11 mouse cellular contexts compared by ENCODE assay signal in genomic region chr8:12445926-12446680, GRCm38 (mm10). TPM values are rescaled to one million over a fixed set of nuclear protein-coding genes. Genes with fewer than 3 reads are reported as not detected.
DNase-seq lines count a peak whose midpoint lies in the region; ATAC-seq and TF ChIP-seq lines count a peak whose summit lies in the region.
"Had no signal": no experiment of that assay in that cellular context is flagged by ENCODE, and none has a peak within 500 bp of the region (broad histone marks: within the 10 kb centered on the region; RNA-seq: fewer than 3 reads in every experiment).

No protein-coding gene starts in this region.

- peaks cover 8% of the 10 kb centered on the region; the same call in 1 of the 2 replicates for H3K4me1 ChIP-seq in heart, embryonic 12.5 days (replicated peaks)
- peaks cover 4% of the 10 kb centered on the region; the same call in 1 of the 2 replicates for H3K4me1 ChIP-seq in embryonic facial prominence, embryonic 11.5 days (ENCODE audit: control insufficient read depth, insufficient read depth, low read length)
- peaks cover 9% of the 10 kb centered on the region; the same call in 1 of the 2 replicates for H3K4me1 ChIP-seq in hindbrain, embryonic 14.5 days (replicated peaks; ENCODE audit: control insufficient read depth, insufficient read depth, low read length)
- H3K4me1 ChIP-seq in midbrain, postnatal 0 days (ENCODE audit: insufficient read depth, low read length): no peaks in the 10 kb centered on the region; the same call in 1 of the 2 replicates
- no peaks in the 10 kb centered on the region for H3K4me1 ChIP-seq in lung, postnatal 0 days (ENCODE audit: insufficient read depth, low read depth, low read length)
- H3K4me1 ChIP-seq: liver, embryonic 13.5 days had no signal

- TF ChIP-seq CTCF in midbrain, postnatal 0 days (IDR thresholded peaks at IDR 0.05): peak; percentile 14; the same call in 1 of the 2 replicates
- TF ChIP-seq CTCF in lung, postnatal 0 days (IDR thresholded peaks at IDR 0.05): no peak

- H3K27me3 ChIP-seq in heart, embryonic 12.5 days (replicated peaks): peaks cover 59% of the 10 kb centered on the region
- H3K27me3 ChIP-seq in embryonic facial prominence, embryonic 11.5 days (ENCODE audit: control insufficient read depth, insufficient read depth, low read length): peaks cover 28% of the 10 kb centered on the region
- H3K27me3 ChIP-seq in hindbrain, embryonic 14.5 days (ENCODE audit: control insufficient read depth, insufficient read depth, low read length): peaks cover 10% of the 10 kb centered on the region; the same call in 1 of the 2 replicates
- peaks cover 7% of the 10 kb centered on the region; the same call in 1 of the 2 replicates for H3K27me3 ChIP-seq in midbrain, postnatal 0 days (ENCODE audit: insufficient read depth, low read length)
- H3K27me3 ChIP-seq in lung, postnatal 0 days (replicated peaks; ENCODE audit: insufficient read depth, low read length): peaks cover 11% of the 10 kb centered on the region

- peaks cover 3% of the 10 kb centered on the region for H3K9me3 ChIP-seq in heart, embryonic 12.5 days (replicated peaks)
- H3K9me3 ChIP-seq in embryonic facial prominence, embryonic 11.5 days (replicated peaks; ENCODE audit: control insufficient read depth, low read length): no peaks in the 10 kb centered on the region
- H3K9me3 ChIP-seq in hindbrain, embryonic 14.5 days (ENCODE audit: control insufficient read depth, low read length): peaks cover 3% of the 10 kb centered on the region; the same call in 1 of the 2 replicates
- H3K9me3 ChIP-seq in midbrain, postnatal 0 days (ENCODE audit: low read length): no peaks in the 10 kb centered on the region
- no peaks in the 10 kb centered on the region for H3K9me3 ChIP-seq in lung, postnatal 0 days (ENCODE audit: low read length)
- H3K9me3 ChIP-seq: liver, embryonic 13.5 days had no signal

- TF ChIP-seq EP300 in lung, postnatal 0 days (IDR thresholded peaks at IDR 0.05): no peak

- H3K36me3 ChIP-seq in heart, embryonic 12.5 days: no peaks in the 10 kb centered on the region
- H3K36me3 ChIP-seq in embryonic facial prominence, embryonic 11.5 days (replicated peaks; ENCODE audit: control insufficient read depth, insufficient read depth, low read depth, low read length): no peaks in the 10 kb centered on the region
- no peaks in the 10 kb centered on the region for H3K36me3 ChIP-seq in hindbrain, embryonic 14.5 days (replicated peaks; ENCODE audit: control insufficient read depth, insufficient read depth)
- no peaks in the 10 kb centered on the region for H3K36me3 ChIP-seq in midbrain, postnatal 0 days (ENCODE audit: insufficient read depth, low read length)
- H3K36me3 ChIP-seq in lung, postnatal 0 days (ENCODE audit: insufficient read depth, low read length): no peaks in the 10 kb centered on the region
- H3K36me3 ChIP-seq: liver, embryonic 13.5 days had no signal

- no peak for ATAC-seq in heart, embryonic 12.5 days (ENCODE audit: insufficient number of reproducible peaks, low FRiP score)
- ATAC-seq in embryonic facial prominence, embryonic 11.5 days (replicated peaks; ENCODE audit: insufficient number of reproducible peaks, low FRiP score, low TSS enrichment, low read depth): peak; percentile 59
- ATAC-seq in hindbrain, embryonic 14.5 days (ENCODE audit: low FRiP score): no peak
- peak; percentile 58 for ATAC-seq in midbrain, postnatal 0 days (ENCODE audit: low FRiP score)
- ATAC-seq in lung, postnatal 0 days: no peak

- 2% methylated on average over 26 of the region's 26 CpGs for WGBS in heart, embryonic 12.5 days
- under 1% methylated on average over 26 of the region's 26 CpGs for WGBS in embryonic facial prominence, embryonic 11.5 days
- 5% methylated on average over 26 of the region's 26 CpGs for WGBS in hindbrain, embryonic 14.5 days
- 8% methylated on average over 26 of the region's 26 CpGs for WGBS in midbrain, postnatal 0 days
- 1% methylated on average over 26 of the region's 26 CpGs for WGBS in lung, postnatal 0 days

- no peak overlapping the region for H3K9ac ChIP-seq in heart, embryonic 12.5 days
- no peak overlapping the region for H3K9ac ChIP-seq in embryonic facial prominence, embryonic 11.5 days (replicated peaks; ENCODE audit: low read length)
- no peak overlapping the region for H3K9ac ChIP-seq in hindbrain, embryonic 14.5 days
- H3K9ac ChIP-seq in midbrain, postnatal 0 days (replicated peaks; ENCODE audit: low read length, poor library complexity, severe bottlenecking): no peak overlapping the region
- no peak overlapping the region for H3K9ac ChIP-seq in lung, postnatal 0 days (replicated peaks; ENCODE audit: low read depth)
- H3K9ac ChIP-seq: liver, embryonic 13.5 days had no signal

- peak overlapping the region; percentile 23 for H3K4me3 ChIP-seq in heart, embryonic 12.5 days
- H3K4me3 ChIP-seq in embryonic facial prominence, embryonic 11.5 days (ENCODE audit: low read depth, low read length): no peak overlapping the region
- H3K4me3 ChIP-seq in hindbrain, embryonic 14.5 days (replicated peaks; ENCODE audit: low read length): 0 out of 2 replicates have a peak overlapping the region, but pooled peaks have one; percentile 1
- peak overlapping the region; percentile 16; the same call in 1 of the 2 replicates for H3K4me3 ChIP-seq in midbrain, postnatal 0 days (ENCODE audit: low read depth, low read length)
- H3K4me3 ChIP-seq in lung, postnatal 0 days (ENCODE audit: low read depth, low read length): no peak overlapping the region
- H3K4me3 ChIP-seq: liver, embryonic 13.5 days had no signal

- no peak for DNase-seq in heart, postnatal 4 days
- DNase-seq in embryonic facial prominence, embryonic 11.5 days (ENCODE audit: low spot score): no peak
- DNase-seq in hindbrain, embryonic 14.5 days (ENCODE audit: low spot score): no peak
- DNase-seq in midbrain, postnatal 0 days (ENCODE audit: low spot score): no peak
- no peak for DNase-seq in lung, postnatal 0 days (ENCODE audit: low spot score)
- DNase-seq in cerebellum, adult 11-12 months: no peak
- no peak for DNase-seq in lung, postnatal 36 days
- DNase-seq: liver, embryonic 13.5 days had no signal

- H3K27ac ChIP-seq in heart, embryonic 12.5 days (ENCODE audit: poor library complexity, severe bottlenecking): no peak overlapping the region
- no peak overlapping the region for H3K27ac ChIP-seq in embryonic facial prominence, embryonic 11.5 days (replicated peaks; ENCODE audit: low read depth, low read length)
- no peak overlapping the region for H3K27ac ChIP-seq in hindbrain, embryonic 14.5 days
- no peak overlapping the region for H3K27ac ChIP-seq in midbrain, postnatal 0 days (ENCODE audit: low read depth, low read length)
- no peak overlapping the region for H3K27ac ChIP-seq in lung, postnatal 0 days (ENCODE audit: low read length)
- H3K27ac ChIP-seq: liver, embryonic 13.5 days had no signal

- H3K4me2 ChIP-seq in heart, embryonic 12.5 days: peak overlapping the region; percentile 52
- peak overlapping the region; percentile 30; the same call in 1 of the 2 replicates for H3K4me2 ChIP-seq in embryonic facial prominence, embryonic 11.5 days (ENCODE audit: low read depth, low read length)
- peak overlapping the region; percentile 39 for H3K4me2 ChIP-seq in hindbrain, embryonic 14.5 days (replicated peaks)
- H3K4me2 ChIP-seq in midbrain, postnatal 0 days (ENCODE audit: low read depth, low read length, poor library complexity, severe bottlenecking): peak overlapping the region; percentile 42
- H3K4me2 ChIP-seq in lung, postnatal 0 days (replicated peaks; ENCODE audit: low read depth, low read length): no peak overlapping the region
- H3K4me2 ChIP-seq: liver, embryonic 13.5 days had no signal

RNA-seq across cellular contexts. Expression of gene Sox1, which starts 51.0 kb away (rescaled TPM):
- not detected in 2 replicates for polyA plus RNA-seq in heart, embryonic 12.5 days (2016; fragmentation: Nextera tagmentation; extraction: Ambion mirVana)
- not detected for total RNA-seq in heart, postnatal 4 days (2021)
- polyA plus RNA-seq in embryonic facial prominence, embryonic 11.5 days (2014; fragmentation: Nextera tagmentation; extraction: Ambion mirVana): 1.5 and 1.8 TPM in 2 replicates
- 1.9 and 2.5 TPM in 2 replicates for polyA plus RNA-seq in hindbrain, embryonic 14.5 days (2014; fragmentation: Nextera tagmentation; extraction: Ambion mirVana)
- total RNA-seq in midbrain, postnatal 0 days (2014; rRNA removed): 16.8 and 17.7 TPM in 2 replicates
- polyA plus RNA-seq in midbrain, postnatal 0 days (2015; fragmentation: Nextera tagmentation; extraction: Ambion mirVana): 1.6 and 2.6 TPM in 2 replicates
- not detected in 2 replicates for polyA plus RNA-seq in lung, postnatal 0 days (2015; fragmentation: Nextera tagmentation; extraction: Ambion mirVana)
- total RNA-seq: granulocyte monocyte progenitor cell, adult 5-6 weeks had no signal
- polyA plus RNA-seq: large intestine, adult 2 months; liver, embryonic 13.5 days had no signal

Comparison
In these comparisons a context has a peak if more than half of its experiments do, and no peak if none do; other contexts are left out.
1. ATAC-seq: peak in embryonic facial prominence, embryonic 11.5 days (single experiment) and midbrain, postnatal 0 days (single experiment); none in heart, embryonic 12.5 days (single experiment), hindbrain, embryonic 14.5 days (single experiment) and lung, postnatal 0 days (single experiment).
2. H3K4me3 ChIP-seq: peak in heart, embryonic 12.5 days (single experiment), hindbrain, embryonic 14.5 days (single experiment) and midbrain, postnatal 0 days (single experiment); none in embryonic facial prominence, embryonic 11.5 days (single experiment) and lung, postnatal 0 days (single experiment).